Mouse (Mus musculus) E14TG2a.4 (cell line): ENCODE data around the gene Pum1.

ENCODE experiments used
- CTCF ChIP-seq: conservative IDR thresholded peaks from 2 replicates; pipeline ENCODE4 v1.5.1; 2014; ENCODE audit warnings: low read length
- NANOG ChIP-seq: IDR thresholded peaks from 2 replicates; pipeline ENCODE4 v1.6.1; 2014; ENCODE audit warnings: borderline replicate concordance, low read length, mixed read lengths

DNA sequence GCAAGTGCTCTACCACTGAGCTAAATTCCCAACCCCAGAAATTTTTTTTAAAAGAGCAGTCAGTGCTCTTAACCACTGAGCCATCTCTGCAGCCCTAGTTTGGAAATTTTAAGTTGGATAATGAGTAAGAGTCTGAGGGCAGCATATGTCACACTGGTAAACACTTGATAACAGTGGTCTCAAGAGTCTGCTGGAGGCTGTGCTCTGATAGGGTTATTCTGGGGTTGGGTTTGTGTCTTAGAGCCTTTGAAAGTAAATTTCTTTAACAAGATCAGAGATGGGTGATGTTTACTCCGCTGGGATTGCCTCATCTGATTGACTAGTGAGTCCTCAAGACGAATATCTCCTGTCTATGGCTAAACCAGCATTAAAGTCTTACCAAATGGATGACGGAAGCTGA is 2.0 kb upstream of the Pum1 start:
- no peak for TF ChIP-seq CTCF
- no peak for TF ChIP-seq NANOG
